10 mouse cellular contexts compared by ENCODE assay signal in genomic region chr2:29515831-29516447, GRCm38 (mm10).
A peak's percentile ranks its signal among the peaks of the same experiment; 100 is the strongest.
DNase-seq lines count a peak whose midpoint lies in the region; ATAC-seq lines count a peak whose summit lies in the region.
"Had no signal": no experiment of that assay in that cellular context is flagged by ENCODE, and none has a peak within 500 bp of the region (broad histone marks: within the 10 kb centered on the region; RNA-seq: fewer than 3 reads in every experiment).

No protein-coding gene starts in this region.

- H3K27ac ChIP-seq in forebrain, embryonic 12.5 days, result 0 out of 2 replicates have a peak overlapping the region, but pooled peaks have one; percentile 51
- H3K27ac ChIP-seq: hindbrain, embryonic 15.5 days; neural tube, embryonic 12.5 days had no signal

- peaks cover 84% of the 10 kb centered on the region for H3K4me1 ChIP-seq in forebrain, embryonic 12.5 days

- WGBS in forebrain, embryonic 12.5 days, result 85% methylated on average over 4 of the region's 4 CpGs

- H3K4me3 ChIP-seq in forebrain, embryonic 12.5 days (replicated peaks), result no peak overlapping the region
- H3K4me3 ChIP-seq: hindbrain, embryonic 15.5 days; neural tube, embryonic 12.5 days had no signal

- no peak overlapping the region for H3K9ac ChIP-seq in forebrain, embryonic 12.5 days
- H3K9ac ChIP-seq: hindbrain, embryonic 15.5 days; neural tube, embryonic 12.5 days had no signal

- no peaks in the 10 kb centered on the region for H3K36me3 ChIP-seq in forebrain, embryonic 12.5 days (replicated peaks)
- H3K36me3 ChIP-seq: hindbrain, embryonic 15.5 days; neural tube, embryonic 12.5 days had no signal

- DNase-seq in MN1 (ENCODE audit: low spot score), result peak; percentile 80
- DNase-seq in adrenal gland, postnatal 14 days, result peak; percentile 70
- DNase-seq in heart, postnatal 4 days, result peak; percentile 46
- no peak for DNase-seq in testis, postnatal 14 days (ENCODE audit: low spot score)
- no peak for DNase-seq in embryo, embryonic 9.5 days (ENCODE audit: extremely low spot score)
- DNase-seq in thymus, postnatal 10 days (ENCODE audit: low spot score in 2 of 2), result no peak
- DNase-seq in kidney, postnatal 4 days, result no peak

- no peak for ATAC-seq in forebrain, embryonic 12.5 days (ENCODE audit: low FRiP score)

- H3K27me3 ChIP-seq in forebrain, embryonic 12.5 days, result peaks cover 10% of the 10 kb centered on the region; the same call in 1 of the 2 replicates
- H3K27me3 ChIP-seq: hindbrain, embryonic 15.5 days; neural tube, embryonic 12.5 days had no signal

- H3K4me2 ChIP-seq in forebrain, embryonic 12.5 days, result no peak overlapping the region
- H3K4me2 ChIP-seq: hindbrain, embryonic 15.5 days; neural tube, embryonic 12.5 days had no signal

- no peaks in the 10 kb centered on the region for H3K9me3 ChIP-seq in forebrain, embryonic 12.5 days
- H3K9me3 ChIP-seq: hindbrain, embryonic 15.5 days; neural tube, embryonic 12.5 days had no signal

Comparison
In these comparisons a context has a peak if more than half of its experiments do, and no peak if none do; other contexts are left out.
1. DNase-seq: peak in MN1 (single experiment), adrenal gland, postnatal 14 days (single experiment) and heart, postnatal 4 days (single experiment); none in testis, postnatal 14 days (single experiment), embryo, embryonic 9.5 days (single experiment), thymus, postnatal 10 days (0 of 2) and kidney, postnatal 4 days (0 of 2).